Mouse (Mus musculus): Measurements from ENCODE around the gene Zfp91. TPM values are rescaled to one million over a fixed set of nuclear protein-coding genes. Genes with fewer than 3 reads are reported as not detected.

Gene Zfp91
- polyA plus RNA-seq, 1 experiment: 37.0 TPM

Other genes with a start within 250 kb of the Zfp91 start
- not detected in 2 replicates for gene Gm4952, start 196.2 kb downstream of the Zfp91 start, polyA plus RNA-seq (2012; rRNA removed)
- gene Glyat, start 162.8 kb downstream of the Zfp91 start, polyA plus RNA-seq (2012; rRNA removed): 0.14 and 0.15 TPM in 2 replicates
- not detected in 2 replicates for gene Olfr1442, start 125.7 kb downstream of the Zfp91 start, polyA plus RNA-seq (2012; rRNA removed)
- gene Olfr1443, start 118.0 kb downstream of the Zfp91 start, polyA plus RNA-seq (2012; rRNA removed): not detected in 2 replicates
- not detected in 2 replicates for gene Keg1, start 100.3 kb downstream of the Zfp91 start, polyA plus RNA-seq (2012; rRNA removed)
- gene Cntf, start 30.5 kb downstream of the Zfp91 start, polyA plus RNA-seq (2012; rRNA removed): 1.8 and 2.9 TPM in 2 replicates
- gene Lpxn, start 67 bp upstream of the Zfp91 start, polyA plus RNA-seq (2012; rRNA removed): 4.3 and 5.1 TPM in 2 replicates
- gene Gm5244, start 50.6 kb upstream of the Zfp91 start, polyA plus RNA-seq (2012; rRNA removed): not detected in 2 replicates
- not detected in 2 replicates for gene Olfr1444, start 61.2 kb upstream of the Zfp91 start, polyA plus RNA-seq (2012; rRNA removed)
- gene Olfr1445, start 87.7 kb upstream of the Zfp91 start, polyA plus RNA-seq (2012; rRNA removed): not detected in 2 replicates
- gene Olfr1446, start 97.4 kb upstream of the Zfp91 start, polyA plus RNA-seq (2012; rRNA removed): not detected in 2 replicates
- not detected in 2 replicates for gene Olfr1447, start 107.6 kb upstream of the Zfp91 start, polyA plus RNA-seq (2012; rRNA removed)
- gene Olfr1448, start 128.3 kb upstream of the Zfp91 start, polyA plus RNA-seq (2012; rRNA removed): not detected in 2 replicates
- gene Olfr1449, start 134.7 kb upstream of the Zfp91 start, polyA plus RNA-seq (2012; rRNA removed): not detected in 2 replicates
- gene Olfr1450, start 154.1 kb upstream of the Zfp91 start, polyA plus RNA-seq (2012; rRNA removed): not detected in 2 replicates
- gene Olfr1451, start 198.9 kb upstream of the Zfp91 start, polyA plus RNA-seq (2012; rRNA removed): not detected in 2 replicates
- not detected in 2 replicates for gene Olfr1453, start 232.2 kb upstream of the Zfp91 start, polyA plus RNA-seq (2012; rRNA removed)

All from urinary bladder, adult 2 months (tissue).